Mouse (Mus musculus) ovary, postnatal 36 days (tissue): ENCODE measurements at regions not wholly inside any gene's neighbourhood (a gene's known extent, or its start where the extent isn't known, plus 50 kb on each side); places are given as distances from the start of the nearest gene placed in this dataset.

Experiments
- DNase-seq: peaks from one replicate; pipeline ENCODE4 v3.0.0; 2022; ENCODE audit warnings: low spot score, mixed read lengths

DNA sequence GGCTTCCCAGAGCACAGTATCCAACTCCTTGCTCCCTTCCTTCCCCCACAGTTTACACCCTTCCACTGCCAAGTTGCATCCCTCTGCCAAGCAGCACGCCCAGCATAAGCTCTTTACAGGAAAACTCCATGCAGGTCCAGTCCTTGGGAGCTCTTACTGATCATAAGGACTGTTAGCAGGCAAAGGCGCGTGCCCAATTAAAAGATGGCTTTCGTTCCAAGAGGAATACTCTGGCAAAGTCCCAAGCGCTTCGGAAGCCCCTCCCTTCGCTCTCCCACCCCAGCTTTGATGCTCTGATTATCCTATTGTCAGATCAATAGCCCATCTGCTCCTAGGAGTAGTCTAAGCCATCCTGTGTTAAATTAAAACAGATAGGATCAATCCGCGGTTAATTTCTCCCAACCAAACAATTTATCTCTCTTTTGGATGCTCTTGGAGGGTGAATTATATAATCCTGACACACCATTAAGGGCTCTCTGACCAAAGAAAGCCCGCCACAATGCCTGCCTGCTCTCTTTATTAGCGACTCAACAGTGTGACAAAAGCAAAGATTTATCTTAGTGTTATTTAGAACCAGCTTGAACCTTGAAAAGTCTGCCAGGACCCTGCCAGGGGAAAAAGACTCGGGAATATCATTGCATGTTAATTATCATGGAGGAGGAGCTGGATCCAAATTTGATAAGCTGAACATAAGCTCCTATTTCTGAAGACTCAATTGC, 312.5 kb downstream of the Gsdmc2 start:
- DNase-seq = no peak

DNA sequence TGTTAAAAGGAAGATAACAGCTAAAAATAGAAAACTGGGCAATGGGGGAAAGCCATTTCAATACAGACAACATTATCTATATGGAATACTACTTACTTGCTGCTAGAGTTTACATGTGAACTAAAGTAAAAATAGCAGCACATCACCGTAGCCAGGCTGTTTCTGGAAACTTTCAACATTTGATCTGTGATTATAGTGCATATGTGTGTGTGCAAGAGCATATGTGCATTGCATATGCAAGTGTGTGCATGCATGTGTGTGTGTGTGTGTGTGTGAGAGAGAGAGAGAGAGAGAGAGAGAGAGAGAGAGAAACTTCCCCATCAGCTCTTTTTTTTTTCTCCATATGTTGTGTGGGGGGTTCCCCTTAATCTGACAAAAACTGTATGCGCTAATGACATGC, 317.7 kb downstream of the Gsdmc2 start:
- no peak for DNase-seq

DNA sequence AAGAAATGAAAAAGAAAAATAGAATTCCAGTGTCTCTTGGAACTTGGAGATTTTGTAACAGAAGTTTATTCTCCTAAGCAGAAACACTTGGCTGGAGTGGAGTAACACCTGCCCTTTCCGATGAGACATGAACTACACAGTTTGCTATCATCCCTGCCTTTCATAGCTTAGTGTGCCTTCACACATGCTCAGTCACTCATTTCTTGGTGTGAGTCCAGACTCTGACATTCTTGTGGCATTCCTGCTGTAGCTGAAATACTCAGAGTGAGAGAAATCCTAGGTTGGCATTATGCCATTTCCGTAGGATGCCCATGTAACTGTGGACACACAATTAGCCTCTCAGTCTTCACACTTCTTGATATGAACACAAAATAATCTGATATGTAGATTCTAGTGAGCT, 318.2 kb downstream of the Gsdmc2 start:
- no peak for DNase-seq

DNA sequence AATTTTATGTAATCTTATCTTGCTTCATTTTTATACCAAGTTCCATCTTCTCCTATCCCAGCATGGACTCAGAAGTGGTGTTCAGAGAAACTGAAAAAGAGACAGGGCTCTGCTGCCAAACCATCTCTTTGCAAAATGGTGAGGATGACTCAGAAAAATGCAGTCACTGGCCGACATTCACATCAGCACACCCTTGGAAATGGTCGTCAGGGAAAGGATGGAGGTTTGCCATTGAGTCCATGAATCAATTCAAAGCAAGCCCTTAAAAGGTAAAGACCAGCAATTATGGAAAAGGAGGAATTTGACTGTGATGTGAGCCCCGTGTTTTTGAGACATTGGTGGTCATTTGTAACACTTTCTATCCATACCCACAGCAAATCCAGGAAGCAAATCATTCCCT, 327.7 kb downstream of the Gsdmc2 start:
- DNase-seq = no peak

DNA sequence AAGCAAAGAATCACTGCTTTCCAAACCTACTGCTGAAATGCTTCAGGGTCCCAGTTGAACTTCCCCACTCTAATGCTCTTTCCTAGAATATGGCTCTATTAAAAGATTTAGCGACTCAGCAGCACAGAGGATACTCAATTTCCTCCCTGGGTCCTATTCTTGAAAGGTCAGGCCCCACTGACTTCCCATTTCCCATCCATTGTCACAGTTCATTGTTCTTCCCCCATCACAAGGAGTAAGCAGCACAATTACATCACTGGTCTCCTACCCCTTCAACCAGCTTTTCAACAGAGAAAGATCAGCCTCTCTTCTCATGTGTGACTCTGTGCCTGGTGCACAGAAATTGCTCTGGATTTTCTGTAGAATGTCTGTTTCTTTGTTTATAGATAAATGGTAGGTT, 344.5 kb downstream of the Gsdmc2 start:
- DNase-seq = no peak

DNA sequence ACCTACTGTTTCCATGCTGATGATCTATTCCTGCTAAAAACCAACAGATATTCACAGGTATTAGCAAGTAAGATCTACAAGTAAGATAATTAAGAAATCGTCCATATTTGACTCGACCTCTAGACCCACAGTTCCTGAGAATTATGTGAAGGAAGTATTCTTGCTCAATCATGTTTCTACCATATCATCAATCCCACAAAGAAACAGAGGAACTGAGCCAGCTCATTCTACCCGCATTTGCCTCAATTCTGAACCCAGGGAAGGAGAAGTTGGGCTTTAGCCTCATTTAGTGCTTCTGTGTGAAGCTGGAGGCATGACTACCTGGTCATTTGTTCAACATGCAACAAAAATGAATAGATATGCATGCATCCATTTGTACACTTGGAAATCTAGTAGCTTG, 346.5 kb downstream of the Gsdmc2 start:
- DNase-seq = no peak

DNA sequence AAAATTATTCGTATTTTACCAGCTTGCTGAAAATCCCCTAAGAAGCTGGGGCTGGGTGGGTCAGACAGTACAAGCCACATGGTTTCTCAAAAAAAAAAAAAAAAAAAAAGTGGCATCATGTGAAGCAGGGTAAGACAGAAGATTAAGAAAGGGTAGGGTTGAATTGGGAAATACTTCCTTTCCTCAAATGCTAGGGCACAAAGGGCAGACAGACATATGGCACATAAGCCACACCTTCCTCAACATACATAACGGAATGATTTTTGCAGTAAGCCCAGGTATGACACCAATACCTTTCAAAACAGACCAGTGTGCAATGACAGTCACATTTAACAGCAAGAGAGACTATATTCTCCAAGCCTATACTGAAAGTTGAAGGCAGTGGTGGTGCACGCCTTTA, 347.8 kb downstream of the Gsdmc2 start:
- no peak for DNase-seq

DNA sequence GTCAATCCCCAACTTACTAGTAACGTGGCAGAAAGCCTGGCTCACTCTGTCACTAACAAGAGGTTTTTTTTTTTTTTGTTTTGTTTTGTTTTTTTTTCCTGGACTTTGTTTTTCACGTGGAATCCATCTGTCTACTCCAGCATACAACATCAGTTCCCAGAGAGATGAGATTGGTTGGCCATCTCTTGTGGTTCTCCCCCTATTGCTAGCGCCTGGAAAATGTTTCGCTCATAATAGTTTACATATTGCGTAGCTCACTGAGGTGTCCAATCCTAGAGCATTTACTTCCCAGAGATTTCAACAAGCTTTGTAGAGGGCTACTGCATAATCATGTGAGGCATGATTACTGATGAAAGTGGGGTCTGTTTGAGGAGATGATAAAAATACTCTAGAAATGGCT, 360.1 kb downstream of the Gsdmc2 start:
- DNase-seq = no peak

DNA sequence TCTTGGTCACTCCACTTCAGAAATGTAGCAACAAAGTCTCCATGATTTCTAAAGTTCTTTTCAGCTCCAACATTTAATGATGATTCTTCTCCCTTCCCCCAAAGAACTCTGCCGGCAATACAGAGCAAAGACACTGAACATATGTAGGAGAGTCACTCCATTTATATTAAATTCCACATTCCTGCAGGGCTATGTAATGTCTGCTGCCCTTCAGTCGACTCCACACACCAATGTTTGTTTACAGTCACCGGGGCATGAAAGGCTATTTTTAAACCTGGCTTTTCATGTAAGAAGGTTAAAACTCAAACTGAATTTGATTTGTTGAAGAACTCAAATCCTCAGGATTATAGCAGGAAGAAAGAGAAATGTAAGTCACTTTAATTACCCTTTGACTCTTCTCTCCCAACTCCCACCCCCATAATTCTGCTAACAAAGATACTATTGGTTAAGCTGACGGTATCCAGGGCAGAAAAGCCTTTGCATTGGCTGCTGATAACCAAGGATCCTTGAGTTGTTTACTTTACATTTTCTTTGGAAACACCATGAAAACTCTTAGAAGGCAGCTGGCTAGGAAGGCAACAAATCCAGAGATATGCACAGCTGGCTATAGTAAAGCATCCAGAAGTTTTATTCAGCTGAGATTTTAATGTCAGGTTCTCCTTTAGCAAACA, 360.6 kb downstream of the Gsdmc2 start:
- no peak for DNase-seq

DNA sequence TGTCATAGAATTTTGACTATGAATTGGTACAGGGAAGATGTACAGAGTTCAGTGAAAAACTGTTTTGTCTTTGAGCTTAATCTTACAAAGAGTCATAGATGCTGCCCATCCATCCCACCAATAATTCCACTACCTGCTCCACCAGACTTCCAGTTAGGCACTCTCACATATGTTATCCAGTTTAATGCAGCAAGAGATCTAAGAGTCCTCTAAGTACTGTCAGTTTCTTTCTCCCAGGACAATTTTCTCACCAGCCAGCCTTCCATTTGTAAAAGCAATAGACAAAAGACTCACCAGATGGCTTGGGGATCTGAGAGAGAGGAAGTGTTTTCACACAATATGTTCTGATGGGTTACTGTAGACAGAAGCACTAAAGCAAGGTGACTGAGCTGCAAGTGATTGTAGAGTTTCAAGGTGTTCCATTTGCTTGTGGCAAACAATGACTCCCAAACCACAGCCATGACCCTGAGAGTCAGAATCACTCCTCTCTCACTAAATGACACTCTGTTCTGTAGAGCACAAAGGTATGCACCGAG, 365.6 kb downstream of the Gsdmc2 start:
- no peak for DNase-seq

DNA sequence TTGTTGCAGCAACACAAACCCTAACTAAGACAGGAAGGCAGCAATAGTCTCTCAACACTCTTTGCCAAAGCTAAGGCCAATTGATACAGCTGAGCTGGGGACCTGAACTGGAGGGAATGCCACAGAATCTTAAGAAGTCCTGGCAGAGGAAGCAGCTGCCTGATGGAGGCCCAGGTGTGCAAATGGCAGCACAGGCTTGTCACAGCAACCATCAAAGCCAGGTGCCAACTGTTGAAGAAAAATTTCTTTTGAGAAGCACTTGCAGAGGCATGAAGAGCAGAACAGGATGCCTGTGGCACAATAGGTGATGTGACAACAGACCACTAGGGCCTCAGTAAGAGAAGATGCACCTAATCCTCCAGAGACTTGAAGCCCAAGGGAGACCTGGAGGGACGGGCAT, 378.1 kb downstream of the Gsdmc2 start:
- DNase-seq = no peak

DNA sequence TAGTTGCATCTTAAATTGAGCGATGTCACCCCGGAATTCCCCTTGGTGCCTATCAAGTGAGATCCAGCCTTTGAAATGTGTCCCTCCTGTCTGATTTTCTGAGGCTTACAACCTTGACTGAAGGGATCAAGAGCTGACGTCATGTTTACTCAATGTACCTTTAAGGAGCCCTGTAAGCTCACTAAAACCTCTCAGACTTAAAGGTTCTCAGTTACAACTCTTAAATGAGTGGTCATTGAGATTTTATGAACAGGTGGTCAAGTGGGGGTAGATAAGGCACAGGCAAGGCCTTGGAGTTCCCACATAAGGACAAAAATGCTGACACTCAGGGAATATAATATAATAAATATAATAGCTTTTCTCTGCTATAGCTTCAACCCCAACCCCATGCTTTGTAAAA, 392.4 kb downstream of the Gsdmc2 start:
- DNase-seq = no peak

DNA sequence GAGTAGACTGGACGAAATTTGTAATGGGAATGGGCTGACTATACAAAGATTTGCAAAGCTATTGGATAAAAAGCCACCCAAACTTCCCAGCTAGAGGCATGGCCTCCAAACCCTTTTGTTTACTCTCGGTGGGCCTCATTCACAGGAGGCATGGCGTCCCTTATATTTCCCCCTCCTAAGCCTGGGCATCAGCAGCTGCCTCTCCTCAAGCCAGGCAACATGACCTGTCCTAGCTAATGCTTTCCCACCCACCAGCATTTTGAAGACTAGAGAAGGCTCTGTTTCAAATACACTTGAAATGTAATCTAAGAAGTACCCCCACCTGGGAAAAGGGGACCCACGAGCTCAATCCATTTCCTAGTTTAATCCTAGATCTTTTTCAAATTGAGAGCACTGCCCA, 398.7 kb downstream of the Gsdmc2 start:
- no peak for DNase-seq

DNA sequence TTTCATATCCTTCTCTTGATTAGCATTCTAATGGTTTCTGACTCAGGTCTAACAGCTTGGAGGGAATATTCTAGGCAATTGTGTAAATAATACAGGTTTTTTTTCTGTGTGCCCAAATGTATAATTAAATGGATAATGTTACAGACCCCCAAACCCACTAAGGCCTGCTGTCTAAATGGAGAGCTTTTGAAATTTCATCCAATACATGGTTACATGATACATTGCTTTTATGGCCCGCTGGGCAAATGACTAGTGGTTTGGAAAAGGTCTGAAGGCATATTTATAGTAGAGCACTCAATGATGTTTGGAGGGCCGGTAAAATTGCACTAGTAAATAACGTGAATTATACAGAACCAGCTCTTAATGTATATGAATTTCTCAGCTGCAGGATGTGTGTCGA, 400.0 kb downstream of the Gsdmc2 start:
- DNase-seq = no peak

DNA sequence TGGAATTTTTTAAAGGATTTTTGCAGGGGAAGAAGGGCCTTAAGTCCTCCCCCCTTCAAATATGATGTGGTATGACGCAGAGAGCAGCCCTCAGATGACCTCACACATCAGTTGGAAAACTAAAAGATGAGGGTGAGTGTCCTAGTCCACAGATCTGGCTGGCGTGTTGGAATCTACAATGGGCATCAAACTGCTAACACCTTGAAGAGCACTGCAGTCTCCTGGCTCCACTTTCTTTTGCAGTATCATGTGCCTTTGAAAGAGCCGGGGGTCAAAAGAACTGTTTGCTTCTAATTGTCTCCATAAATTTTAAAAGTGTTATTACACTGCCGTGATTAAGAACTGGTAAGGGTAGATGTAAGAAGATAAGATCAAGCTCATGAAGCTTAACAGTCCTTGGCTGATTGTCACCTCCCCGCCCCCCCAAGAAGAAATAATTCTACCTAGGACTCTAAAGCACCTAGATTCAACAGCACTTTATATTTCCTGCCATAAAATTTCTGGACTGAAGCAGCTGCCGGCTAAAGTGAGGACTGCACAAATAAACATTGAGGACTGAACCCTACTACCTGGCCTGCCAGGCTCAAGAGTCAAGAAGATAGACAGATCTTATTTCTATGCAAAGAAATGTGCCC, 402.7 kb downstream of the Gsdmc2 start:
- DNase-seq = no peak

DNA sequence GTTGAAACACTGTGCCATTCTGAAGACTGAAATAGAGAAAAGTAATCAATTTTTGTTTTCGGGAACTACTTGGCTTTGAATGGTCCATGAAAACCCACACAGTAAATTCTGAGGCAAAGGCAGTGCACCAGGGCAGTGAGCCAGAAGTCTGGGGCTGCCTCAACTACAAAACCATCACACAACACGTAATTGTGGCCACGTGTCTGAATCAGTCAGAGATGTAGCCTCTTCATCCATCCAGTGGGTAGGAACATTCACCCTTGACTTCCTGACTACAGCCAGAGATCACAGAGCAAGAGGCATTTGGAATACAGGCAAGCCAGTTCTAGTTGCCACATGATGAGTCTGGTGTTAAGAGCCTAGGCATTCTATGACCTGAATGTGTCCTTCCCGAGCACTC, 432.3 kb downstream of the Gsdmc2 start:
- DNase-seq = no peak

DNA sequence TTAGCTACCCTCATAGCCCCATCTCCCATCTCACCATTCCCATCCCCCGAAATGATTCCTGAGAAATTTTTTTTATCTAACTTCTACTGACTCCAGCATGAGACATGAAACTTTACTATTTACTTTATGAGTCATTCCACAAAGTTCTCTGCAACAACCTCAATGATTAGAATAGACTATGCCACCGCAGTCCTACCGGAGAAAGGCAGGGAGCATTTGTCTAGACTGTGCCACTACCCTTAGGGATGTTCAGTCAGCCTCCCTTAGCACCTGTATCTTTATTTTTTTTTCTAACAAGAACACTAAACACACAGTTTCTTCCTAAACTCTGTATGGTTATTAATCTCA, 433.2 kb downstream of the Gsdmc2 start:
- no peak for DNase-seq

DNA sequence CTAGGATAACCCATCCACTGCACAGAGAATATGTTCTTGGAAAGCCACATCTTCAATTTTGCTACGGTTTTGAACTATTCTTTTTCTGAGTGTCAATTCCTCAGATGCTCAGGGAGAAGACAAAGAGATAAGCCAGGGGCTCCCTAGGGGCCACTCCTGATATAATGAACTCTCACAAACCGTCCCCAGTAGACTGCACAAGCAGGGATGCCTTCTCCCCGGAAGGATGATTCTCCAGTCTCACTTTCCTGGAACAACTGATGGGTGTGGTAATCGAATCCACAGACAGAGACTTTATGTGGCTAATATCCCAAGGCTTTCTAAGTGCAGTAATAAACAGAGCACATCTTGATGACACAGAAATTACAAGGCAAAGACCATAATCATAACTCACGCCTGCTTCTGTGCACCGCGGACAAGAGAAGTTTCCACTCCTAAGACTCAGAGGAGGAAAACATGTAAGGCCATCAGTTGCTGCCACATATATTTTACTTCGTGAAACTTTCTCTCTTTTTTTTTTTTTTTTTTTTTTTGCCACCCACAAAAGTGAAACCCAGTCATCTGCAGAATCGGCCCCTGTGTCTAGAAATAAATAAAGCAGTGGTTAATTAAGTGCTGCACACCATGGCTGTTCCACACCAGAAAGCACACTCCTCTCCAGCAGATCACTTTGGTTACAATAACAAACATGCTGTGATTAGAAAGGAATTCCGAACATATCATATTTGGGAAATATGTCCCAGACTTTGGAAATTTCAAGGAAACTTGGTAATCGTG, 433.8 kb downstream of the Gsdmc2 start:
- DNase-seq = no peak

DNA sequence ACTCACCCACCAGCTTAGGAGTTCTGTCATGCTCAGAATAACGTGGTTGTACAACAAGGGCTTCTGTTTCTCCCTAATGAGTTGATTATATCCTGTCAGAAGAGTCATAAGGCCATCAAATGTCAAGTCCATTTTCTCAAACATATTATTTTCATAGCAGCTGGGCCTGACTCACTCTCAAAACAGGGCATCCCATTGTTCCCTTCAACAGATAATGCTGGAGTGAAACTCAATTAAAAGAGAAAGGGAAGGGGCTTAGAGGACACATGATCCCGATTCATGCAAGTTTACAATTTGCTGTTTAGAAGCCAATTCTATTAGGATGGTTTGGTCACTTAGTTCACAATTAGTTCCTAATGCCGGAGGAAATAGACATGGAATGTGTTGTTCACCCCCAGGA, 444.5 kb downstream of the Gsdmc2 start:
- no peak for DNase-seq

DNA sequence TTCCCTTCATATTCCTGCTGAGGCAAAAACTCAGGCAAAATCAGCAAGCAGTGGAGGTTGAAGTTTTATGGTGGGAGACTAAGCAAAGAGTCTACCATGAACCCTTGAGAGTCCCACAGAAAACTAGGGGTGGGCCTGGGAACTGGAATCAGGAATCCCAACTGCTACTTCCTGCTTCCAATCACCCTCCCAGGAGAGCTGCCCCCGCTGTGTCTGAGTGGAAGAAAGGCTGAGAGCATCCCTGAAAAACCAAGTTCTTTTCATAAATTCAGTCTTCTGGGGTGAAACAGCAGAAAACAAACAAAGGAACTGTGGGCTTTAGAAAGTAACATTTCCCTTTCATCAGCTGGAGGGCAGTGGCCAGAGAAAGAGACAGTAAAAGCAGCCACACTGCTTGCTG, 445.0 kb downstream of the Gsdmc2 start:
- DNase-seq = no peak

DNA sequence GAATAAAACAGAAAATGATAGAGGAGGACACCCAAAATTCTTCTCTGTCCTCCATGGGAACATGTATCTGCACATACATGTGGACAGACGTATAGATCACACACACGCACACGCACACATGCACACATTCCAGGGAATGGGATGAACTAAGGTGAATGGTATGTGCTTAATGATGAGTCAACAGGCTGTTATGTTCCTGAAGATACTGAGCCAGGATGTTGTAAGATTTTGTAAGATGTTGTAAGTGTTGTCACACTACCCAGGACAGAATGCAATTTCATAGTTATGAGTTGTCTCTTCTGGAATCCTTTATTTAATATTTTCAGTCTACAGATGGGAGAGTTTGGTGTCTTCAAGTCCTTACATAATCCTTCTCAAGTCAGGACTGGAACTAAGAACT, 447.5 kb downstream of the Gsdmc2 start:
- no peak for DNase-seq

DNA sequence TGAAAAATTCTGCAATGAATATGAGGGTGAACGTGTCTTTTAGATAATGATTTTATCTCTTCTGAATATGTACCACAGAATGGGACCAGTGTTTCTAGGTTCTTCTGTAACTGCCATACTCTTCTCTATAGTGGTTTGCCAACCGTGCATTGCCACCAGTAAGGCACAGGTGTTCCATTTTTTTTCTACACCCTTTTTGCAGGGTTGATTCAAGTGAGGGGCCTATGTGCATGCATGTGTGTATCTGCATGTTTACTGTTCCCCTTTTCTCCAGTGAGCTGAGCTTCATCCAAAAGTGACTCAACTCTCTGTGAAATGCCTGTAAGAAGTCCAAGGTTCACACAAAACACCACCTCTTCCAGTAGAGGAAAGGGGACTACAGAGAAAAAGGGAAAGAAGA, 467.7 kb downstream of the Gsdmc2 start:
- DNase-seq = no peak
